Comparison of ENCODE assay signal across 8 mouse cellular contexts in the genomic region with DNA sequence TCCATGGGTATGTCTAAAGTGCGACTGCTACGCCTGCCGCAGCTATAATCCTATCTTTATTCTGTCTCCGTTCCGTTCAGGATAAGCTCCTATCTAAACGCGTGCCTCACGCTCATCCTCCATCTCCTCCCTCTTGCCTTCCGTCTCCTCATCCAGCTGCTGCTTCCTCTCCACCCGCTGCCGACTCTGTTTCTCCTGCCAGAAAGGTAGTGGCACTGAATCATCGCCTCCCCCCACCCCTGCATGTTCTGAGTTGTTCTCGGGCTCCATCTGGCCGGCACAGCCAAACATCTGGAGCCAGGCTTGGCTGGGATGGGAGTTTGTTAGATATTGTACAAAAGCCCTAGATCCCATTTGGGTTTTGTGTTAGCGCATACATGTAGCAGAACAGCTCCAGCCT.
DNase-seq lines count a peak whose midpoint lies in the region; ATAC-seq lines count a peak whose summit lies in the region.

No protein-coding gene starts in this region.

- no peak overlapping the region for H3K9ac ChIP-seq in neural tube, embryonic 13.5 days

- DNase-seq in neural tube, embryonic 10.5 days (ENCODE audit: extremely low spot score, low spot score): no peak
- DNase-seq in heart, adult 8-10 months (ENCODE audit: low spot score): peak; percentile 61
- peak; percentile 44 to 65 for DNase-seq in layer of hippocampus, postnatal 36 days
- DNase-seq in skeletal muscle tissue, adult 2 months (ENCODE audit: low read depth, low spot score): peak; percentile 53
- no peak for DNase-seq in adrenal gland, postnatal 14 days
- DNase-seq in kidney, adult 11 months: no peak
- no peak for DNase-seq in embryo, embryonic 10.5 days (ENCODE audit: low spot score)

- H3K9me3 ChIP-seq in neural tube, embryonic 13.5 days: no peaks in the 10 kb centered on the region

- H3K36me3 ChIP-seq in neural tube, embryonic 13.5 days: no peaks in the 10 kb centered on the region

- H3K4me2 ChIP-seq in neural tube, embryonic 13.5 days: no peak overlapping the region

- H3K4me1 ChIP-seq in neural tube, embryonic 13.5 days (replicated peaks): 0 out of 2 replicates have a peak, but pooled peaks cover 13% of the 10 kb centered on the region

- 74% methylated on average over 15 of the region's 15 CpGs for WGBS in neural tube, embryonic 13.5 days

- H3K27ac ChIP-seq in neural tube, embryonic 13.5 days (replicated peaks): peak overlapping the region; percentile 43

- no peaks in the 10 kb centered on the region for H3K27me3 ChIP-seq in neural tube, embryonic 13.5 days

- H3K4me3 ChIP-seq in neural tube, embryonic 13.5 days: no peak overlapping the region

- ATAC-seq in neural tube, embryonic 13.5 days (ENCODE audit: low read depth): peak; percentile 11; the same call in 1 of the 2 replicates

Comparison
In these comparisons a context has a peak if more than half of its experiments do, and no peak if none do; other contexts are left out.
1. DNase-seq: peak in heart, adult 8-10 months (single experiment), layer of hippocampus, postnatal 36 days (2 of 2) and skeletal muscle tissue, adult 2 months (single experiment); none in neural tube, embryonic 10.5 days (single experiment), adrenal gland, postnatal 14 days (single experiment), kidney, adult 11 months (single experiment) and embryo, embryonic 10.5 days (single experiment).